Mouse (Mus musculus) embryonic fibroblast, embryonic 13.5 days (primary cell): ENCODE results near the gene Btrc.

ENCODE experiments used
- CTCF ChIP-seq: IDR thresholded peaks from 2 replicates; pipeline ENCODE4 v1.5.1; 2011; ENCODE audit warnings: mild to moderate bottlenecking, control low read depth, low read length, moderate library complexity, borderline replicate concordance; ENCODE audit not compliant: insufficient read depth
- POLR2A ChIP-seq: IDR thresholded peaks from 2 replicates; pipeline ENCODE4 v1.6.1; 2011; ENCODE audit warnings: low read depth, mild to moderate bottlenecking, control low read depth, low read length, moderate library complexity

GRCm38 (mm10) chr19:45338182-45338581, 25.4 kb upstream of the Btrc start:
- TF ChIP-seq CTCF (no peak), POLR2A (no peak)
